Mouse (Mus musculus) liver, embryonic 11.5 days (tissue): ENCODE results near the gene Lmo1. TPM values are rescaled to one million over a fixed set of nuclear protein-coding genes. Genes with fewer than 3 reads are reported as not detected.

Source experiments
- polyA plus RNA-seq: library from polyadenylated mRNA; unstranded; fragments of >200 nt; fragmentation: Nextera tagmentation; extraction: Ambion mirVana; gene quantifications from 2 replicates; pipeline ENCODE4 v1.2.1, GENCODE M21; 2014

Gene Lmo1
- polyA plus RNA-seq, 1 experiment from 2014 or later: 5.3 TPM

Other genes starting within 250 kb of the Lmo1 start
- gene Nlrp10, start 245.0 kb downstream of the Lmo1 start, polyA plus RNA-seq: 0.04 and 0.11 TPM in 2 replicates
- 82.8 and 87.8 TPM in 2 replicates for gene Eif3f, start 240.8 kb downstream of the Lmo1 start, polyA plus RNA-seq
- gene Tub, start 224.9 kb downstream of the Lmo1 start, polyA plus RNA-seq: 0.29 and 0.48 TPM in 2 replicates
- 1.3 and 2.2 TPM in 2 replicates for gene Ric3, start 91.9 kb downstream of the Lmo1 start, polyA plus RNA-seq